Mouse (Mus musculus): Measurements from ENCODE around the gene Sept9.

DNA sequence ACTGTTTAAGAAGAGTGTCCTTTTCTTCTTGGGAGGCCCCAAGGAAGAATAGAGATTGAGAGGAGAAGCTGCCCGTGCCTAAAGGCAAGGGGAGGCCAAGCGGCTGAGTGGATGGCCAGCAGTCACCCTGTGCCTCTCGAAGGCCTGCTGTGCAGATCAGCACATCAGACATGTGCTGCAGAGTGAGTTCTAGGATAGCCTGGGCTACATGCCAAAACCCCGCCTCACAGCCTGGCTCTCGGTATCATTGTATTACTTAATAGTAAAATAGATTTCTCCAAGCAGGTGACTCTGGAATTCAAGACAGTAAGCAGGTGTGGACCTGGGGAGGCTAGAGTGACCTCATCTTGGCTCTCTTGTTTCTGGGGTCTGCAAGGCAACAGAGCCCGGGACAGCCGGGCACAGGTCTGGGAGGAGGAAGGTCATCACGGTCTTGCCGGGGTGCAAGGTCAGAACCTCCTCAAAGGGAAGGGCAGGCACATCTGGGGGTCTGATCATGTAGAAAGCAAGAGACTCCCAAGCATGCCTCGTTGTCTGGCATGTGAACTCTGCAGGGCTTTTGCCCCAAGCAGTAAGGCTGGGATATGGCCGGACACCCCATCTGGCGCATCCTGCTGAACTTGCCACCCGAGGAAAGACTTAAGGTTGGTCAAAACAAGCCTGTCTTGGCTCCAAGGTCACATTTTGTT is 40.1 kb upstream of the Sept9 start:
- TF ChIP-seq CTCF (IDR thresholded peaks at IDR 0.05; ENCODE audit: low read depth), result no peak
- TF ChIP-seq EP300 (IDR thresholded peaks at IDR 0.05; ENCODE audit: low read depth), result no peak
